ENCODE assay signal across 8 mouse cellular contexts in genomic region chr8:125756391-125757105, GRCm38 (mm10). TPM values are rescaled to one million over a fixed set of nuclear protein-coding genes. Genes with fewer than 3 reads are reported as not detected.
DNase-seq lines count a peak whose midpoint lies in the region; ATAC-seq and TF ChIP-seq lines count a peak whose summit lies in the region.

No protein-coding gene starts in this region.

- DNase-seq in liver, embryonic 11.5 days (ENCODE audit: low spot score): no peak
- DNase-seq in cerebellum, adult 9-10 months: peak; percentile 72
- DNase-seq in kidney, adult 2 months: no peak
- DNase-seq in ovary, postnatal 14 days (ENCODE audit: low spot score): no peak
- no peak for DNase-seq in spleen, postnatal 36 days (ENCODE audit: low spot score in 2 of 2)

- no peaks in the 10 kb centered on the region for H3K36me3 ChIP-seq in liver, embryonic 15.5 days (replicated peaks)
- no peaks in the 10 kb centered on the region for H3K36me3 ChIP-seq in liver, embryonic 11.5 days (ENCODE audit: control insufficient read depth, insufficient read depth, low read length)
- no peaks in the 10 kb centered on the region for H3K36me3 ChIP-seq in heart, embryonic 12.5 days
- H3K36me3 ChIP-seq in midbrain, embryonic 15.5 days (replicated peaks): 0 out of 2 replicates have a peak, but pooled peaks cover 3% of the 10 kb centered on the region
- H3K36me3 ChIP-seq in kidney, adult 2 months (ENCODE audit: control insufficient read depth, insufficient read depth, low read length): no peaks in the 10 kb centered on the region

- no peak overlapping the region for H3K4me3 ChIP-seq in liver, embryonic 15.5 days (replicated peaks)
- H3K4me3 ChIP-seq in liver, embryonic 11.5 days (ENCODE audit: low read depth, low read length): no peak overlapping the region
- no peak overlapping the region for H3K4me3 ChIP-seq in heart, embryonic 12.5 days
- H3K4me3 ChIP-seq in midbrain, embryonic 15.5 days: no peak overlapping the region
- H3K4me3 ChIP-seq in kidney, adult 2 months (ENCODE audit: insufficient read depth, low read depth, low read length): no peak overlapping the region

- no peak overlapping the region for H3K4me2 ChIP-seq in liver, embryonic 15.5 days
- H3K4me2 ChIP-seq in liver, embryonic 11.5 days: no peak overlapping the region
- H3K4me2 ChIP-seq in heart, embryonic 12.5 days: 0 out of 2 replicates have a peak overlapping the region, but pooled peaks have one; percentile 17
- no peak overlapping the region for H3K4me2 ChIP-seq in midbrain, embryonic 15.5 days

- no peak overlapping the region for H3K27ac ChIP-seq in liver, embryonic 15.5 days (replicated peaks)
- no peak overlapping the region for H3K27ac ChIP-seq in liver, embryonic 11.5 days (ENCODE audit: low read depth, low read length)
- peak overlapping the region; percentile 47 for H3K27ac ChIP-seq in heart, embryonic 12.5 days (ENCODE audit: poor library complexity, severe bottlenecking)
- no peak overlapping the region for H3K27ac ChIP-seq in midbrain, embryonic 15.5 days
- no peak overlapping the region for H3K27ac ChIP-seq in kidney, adult 2 months (ENCODE audit: insufficient read depth, low read depth, low read length)

- no peak for TF ChIP-seq POLR2A in kidney, adult 2 months (IDR thresholded peaks at IDR 0.05; ENCODE audit: low read depth, low read length)

- H3K4me1 ChIP-seq in liver, embryonic 15.5 days (replicated peaks): no peaks in the 10 kb centered on the region; the same call in 1 of the 2 replicates
- no peaks in the 10 kb centered on the region; the same call in 1 of the 2 replicates for H3K4me1 ChIP-seq in liver, embryonic 11.5 days (replicated peaks; ENCODE audit: control insufficient read depth, insufficient read depth, low read length)
- peaks cover 22% of the 10 kb centered on the region for H3K4me1 ChIP-seq in heart, embryonic 12.5 days (replicated peaks)
- peaks cover 3% of the 10 kb centered on the region; the same call in 1 of the 2 replicates for H3K4me1 ChIP-seq in midbrain, embryonic 15.5 days
- H3K4me1 ChIP-seq in kidney, adult 2 months (ENCODE audit: control insufficient read depth, insufficient read depth, low read length): no peaks in the 10 kb centered on the region

- whole genome bisulfite sequencing in liver, embryonic 15.5 days (ENCODE audit: insufficient replicate concordance): 45% methylated on average over 9 of the region's 9 CpGs
- WGBS in liver, embryonic 11.5 days: 52% methylated on average over 9 of the region's 9 CpGs
- 36% methylated on average over 9 of the region's 9 CpGs for WGBS in heart, embryonic 12.5 days
- 53% methylated on average over 9 of the region's 9 CpGs for WGBS in midbrain, embryonic 15.5 days
- 49% methylated on average over 9 of the region's 9 CpGs for WGBS in kidney, adult 2 months

- ATAC-seq in liver, embryonic 15.5 days (ENCODE audit: insufficient read depth): peak; percentile 12; the same call in 1 of the 2 replicates
- no peak for ATAC-seq in liver, embryonic 11.5 days (replicated peaks; ENCODE audit: low FRiP score)
- ATAC-seq in heart, embryonic 12.5 days (ENCODE audit: insufficient number of reproducible peaks, low FRiP score): peak; percentile 34; the same call in 1 of the 2 replicates
- ATAC-seq in midbrain, embryonic 15.5 days (replicated peaks): 0 out of 2 replicates have a peak, but pooled peaks have one; percentile 48

- H3K9ac ChIP-seq in liver, embryonic 15.5 days: no peak overlapping the region
- no peak overlapping the region for H3K9ac ChIP-seq in liver, embryonic 11.5 days (ENCODE audit: low read depth, low read length)
- H3K9ac ChIP-seq in heart, embryonic 12.5 days: peak overlapping the region; percentile 7; the same call in 1 of the 2 replicates
- no peak overlapping the region for H3K9ac ChIP-seq in midbrain, embryonic 15.5 days

- no peak for TF ChIP-seq CTCF in kidney, adult 2 months (conservative IDR thresholded peaks at IDR 0.05; ENCODE audit: insufficient read depth, insufficient read length, low read depth, low read length)

- no peaks in the 10 kb centered on the region for H3K9me3 ChIP-seq in liver, embryonic 15.5 days (replicated peaks)
- H3K9me3 ChIP-seq in liver, embryonic 11.5 days (ENCODE audit: control insufficient read depth, low read length): no peaks in the 10 kb centered on the region
- no peaks in the 10 kb centered on the region for H3K9me3 ChIP-seq in heart, embryonic 12.5 days (replicated peaks)
- H3K9me3 ChIP-seq in midbrain, embryonic 15.5 days: no peaks in the 10 kb centered on the region

- H3K27me3 ChIP-seq in liver, embryonic 15.5 days: no peaks in the 10 kb centered on the region
- H3K27me3 ChIP-seq in liver, embryonic 11.5 days (replicated peaks; ENCODE audit: control insufficient read depth, insufficient read depth, low read length): no peaks in the 10 kb centered on the region
- no peaks in the 10 kb centered on the region; the same call in none of the 2 replicates for H3K27me3 ChIP-seq in heart, embryonic 12.5 days (replicated peaks)
- H3K27me3 ChIP-seq in midbrain, embryonic 15.5 days (replicated peaks): no peaks in the 10 kb centered on the region
- H3K27me3 ChIP-seq in kidney, adult 2 months (replicated peaks; ENCODE audit: control insufficient read depth, insufficient read depth, low read length): no peaks in the 10 kb centered on the region

RNA-seq across cellular contexts. Expression of gene Ntpcr, which starts 26.8 kb away (rescaled TPM):
- 12.0 and 13.0 TPM in 2 replicates for polyA plus RNA-seq in liver, embryonic 15.5 days (2015; fragmentation: Nextera tagmentation; extraction: Ambion mirVana)
- 36.7 and 38.2 TPM in 2 replicates for polyA plus RNA-seq in liver, embryonic 11.5 days (2014; fragmentation: Nextera tagmentation; extraction: Ambion mirVana)
- polyA plus RNA-seq in heart, embryonic 12.5 days (2016; fragmentation: Nextera tagmentation; extraction: Ambion mirVana): 24.5 and 25.3 TPM in 2 replicates
- polyA plus RNA-seq in midbrain, embryonic 15.5 days (2015; fragmentation: Nextera tagmentation; extraction: Ambion mirVana): 29.8 and 30.8 TPM in 2 replicates
- 23.4 and 27.6 TPM in 2 replicates for polyA plus RNA-seq in kidney, adult 2 months (2012; rRNA removed)
